Comparison of ENCODE assay signal across 10 mouse cellular contexts in the genomic region with DNA sequence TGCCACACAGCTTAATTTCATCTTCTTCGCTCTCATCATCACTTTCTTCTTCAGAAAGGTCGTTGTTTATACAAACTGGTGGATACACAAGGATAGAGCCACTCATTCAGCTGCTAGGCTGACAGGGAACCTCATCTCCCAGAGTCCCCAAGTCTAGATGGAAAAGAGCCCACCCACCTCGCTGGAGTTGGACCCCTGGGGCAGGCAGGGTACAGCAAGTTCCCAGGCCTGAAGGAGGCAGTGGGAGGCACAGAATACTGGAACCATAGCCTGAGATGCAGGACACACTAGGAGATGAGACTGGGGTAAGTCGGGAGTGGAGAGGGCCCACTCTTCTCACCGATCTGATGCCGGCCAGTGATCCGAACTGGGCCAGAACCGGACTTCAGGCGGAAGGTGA. TPM values are rescaled to one million over a fixed set of nuclear protein-coding genes. Genes with fewer than 3 reads are reported as not detected.
A peak's percentile ranks its signal among the peaks of the same experiment; 100 is the strongest.
DNase-seq lines count a peak whose midpoint lies in the region; ATAC-seq and TF ChIP-seq lines count a peak whose summit lies in the region.
"Had no signal": no experiment of that assay in that cellular context is flagged by ENCODE, and none has a peak within 500 bp of the region (broad histone marks: within the 10 kb centered on the region; RNA-seq: fewer than 3 reads in every experiment).

No protein-coding gene starts in this region.

- no peak for TF ChIP-seq POLR2A in kidney, adult 2 months (IDR thresholded peaks at IDR 0.05; ENCODE audit: low read depth, low read length)
- TF ChIP-seq POLR2A in bone marrow, adult 2 months (IDR thresholded peaks at IDR 0.05; ENCODE audit: borderline replicate concordance, control insufficient read depth, low read depth, low read length), result no peak

- WGBS in kidney, adult 2 months, result 40% methylated on average over 9 of the region's 9 CpGs
- 44% methylated on average over 9 of the region's 9 CpGs for WGBS in bone marrow, adult 2 months
- WGBS in hindbrain, embryonic 14.5 days, result 59% methylated on average over 9 of the region's 9 CpGs
- WGBS in midbrain, embryonic 16.5 days, result 56% methylated on average over 9 of the region's 9 CpGs

- no peaks in the 10 kb centered on the region for H3K27me3 ChIP-seq in kidney, adult 2 months (replicated peaks; ENCODE audit: control insufficient read depth, insufficient read depth, low read length)
- peaks cover 36% of the 10 kb centered on the region for H3K27me3 ChIP-seq in hindbrain, embryonic 14.5 days (ENCODE audit: control insufficient read depth, insufficient read depth, low read length)
- H3K27me3 ChIP-seq in midbrain, embryonic 16.5 days (ENCODE audit: control insufficient read depth, insufficient read depth, low read depth, low read length), result peaks cover 33% of the 10 kb centered on the region

- no peak overlapping the region for H3K27ac ChIP-seq in kidney, adult 2 months (ENCODE audit: insufficient read depth, low read depth, low read length)
- H3K27ac ChIP-seq in bone marrow, adult 2 months (ENCODE audit: control insufficient read depth, insufficient read depth, low read depth, low read length, poor library complexity), result no peak overlapping the region
- H3K27ac ChIP-seq in hindbrain, embryonic 14.5 days, result no peak overlapping the region
- no peak overlapping the region for H3K27ac ChIP-seq in midbrain, embryonic 16.5 days (ENCODE audit: low read length)

- no peak for DNase-seq in kidney, adult 2 months
- no peak for DNase-seq in kidney, postnatal 10 days
- no peak for DNase-seq in hindbrain, embryonic 14.5 days (ENCODE audit: low spot score)
- no peak for DNase-seq in retina, embryonic 14.5 days (ENCODE audit: low spot score)
- DNase-seq in frontal cortex, postnatal 25 days (ENCODE audit: low spot score in 2 of 2), result no peak
- no peak for DNase-seq in left cerebral cortex, postnatal 25 days (ENCODE audit: low spot score in 2 of 2)

- intact Hi-C loops in left cerebral cortex, postnatal 25 days (cut with DNase I), result loop anchor here (5.0 kb wide), 1 partner anchor 91 kb away; no protein-coding TSS in a partner anchor

- ATAC-seq in hindbrain, embryonic 14.5 days (ENCODE audit: low FRiP score), result no peak
- ATAC-seq in midbrain, embryonic 16.5 days, result no peak

- H3K36me3 ChIP-seq in kidney, adult 2 months (ENCODE audit: control insufficient read depth, insufficient read depth, low read length), result peaks cover 2% of the 10 kb centered on the region; the same call in 1 of the 2 replicates
- peaks cover 23% of the 10 kb centered on the region for H3K36me3 ChIP-seq in hindbrain, embryonic 14.5 days (replicated peaks; ENCODE audit: control insufficient read depth, insufficient read depth)
- H3K36me3 ChIP-seq in midbrain, embryonic 16.5 days (ENCODE audit: control insufficient read depth, insufficient read depth, low read length), result no peaks in the 10 kb centered on the region; the same call in 1 of the 2 replicates

- peak overlapping the region; percentile 98 for H3K4me3 ChIP-seq in kidney, adult 2 months (ENCODE audit: insufficient read depth, low read depth, low read length)
- H3K4me3 ChIP-seq in bone marrow, adult 2 months (replicated peaks; ENCODE audit: control insufficient read depth, low read depth, low read length), result peak overlapping the region; percentile 77
- peak overlapping the region; percentile 68 for H3K4me3 ChIP-seq in hindbrain, embryonic 14.5 days (replicated peaks; ENCODE audit: low read length)
- H3K4me3 ChIP-seq in midbrain, embryonic 16.5 days (ENCODE audit: low read depth, low read length), result no peak overlapping the region; the same call in 1 of the 2 replicates

- H3K4me1 ChIP-seq in kidney, adult 2 months (ENCODE audit: control insufficient read depth, insufficient read depth, low read length), result peaks cover 14% of the 10 kb centered on the region; the same call in 1 of the 2 replicates
- H3K4me1 ChIP-seq in bone marrow, adult 2 months (ENCODE audit: control insufficient read depth, insufficient read depth, low read length), result peaks cover 6% of the 10 kb centered on the region
- peaks cover 9% of the 10 kb centered on the region for H3K4me1 ChIP-seq in hindbrain, embryonic 14.5 days (replicated peaks; ENCODE audit: control insufficient read depth, insufficient read depth, low read length)
- peaks cover 17% of the 10 kb centered on the region for H3K4me1 ChIP-seq in midbrain, embryonic 16.5 days (ENCODE audit: control insufficient read depth, insufficient read depth, low read length)

- peak overlapping the region; percentile 98 for H3K4me2 ChIP-seq in hindbrain, embryonic 14.5 days (replicated peaks)
- H3K4me2 ChIP-seq in midbrain, embryonic 16.5 days (ENCODE audit: low read length), result peak overlapping the region; percentile 96

- no peak for TF ChIP-seq CTCF in kidney, adult 2 months (conservative IDR thresholded peaks at IDR 0.05; ENCODE audit: insufficient read depth, insufficient read length, low read depth, low read length)
- no peak for TF ChIP-seq CTCF in bone marrow, adult 2 months (IDR thresholded peaks at IDR 0.05; ENCODE audit: control insufficient read depth, insufficient read depth, low read length)

- peak overlapping the region; percentile 70 for H3K9ac ChIP-seq in hindbrain, embryonic 14.5 days
- H3K9ac ChIP-seq in midbrain, embryonic 16.5 days (ENCODE audit: low read depth, low read length), result no peak overlapping the region

- no peaks in the 10 kb centered on the region for H3K9me3 ChIP-seq in hindbrain, embryonic 14.5 days (ENCODE audit: control insufficient read depth, low read length)
- H3K9me3 ChIP-seq in midbrain, embryonic 16.5 days (replicated peaks; ENCODE audit: control insufficient read depth, low read length, poor library complexity, severe bottlenecking), result no peaks in the 10 kb centered on the region

RNA-seq across cellular contexts. Expression of a gene that starts 1.2 kb away (rescaled TPM):
- 36.9 and 42.3 TPM in 2 replicates for polyA plus RNA-seq in kidney, adult 2 months (2012; rRNA removed)
- 44.1 and 56.0 TPM in 2 replicates for polyA plus RNA-seq in bone marrow, adult 2 months (2011; ENCODE audit: insufficient read depth, insufficient read length, low replicate concordance, missing spikeins)
- polyA plus RNA-seq in hindbrain, embryonic 14.5 days (2014; fragmentation: Nextera tagmentation; extraction: Ambion mirVana), result 6.9 and 7.2 TPM in 2 replicates
- 7.9 TPM in 2 replicates for polyA plus RNA-seq in midbrain, embryonic 16.5 days (2015; fragmentation: Nextera tagmentation; extraction: Ambion mirVana)
- total RNA-seq in left cerebral cortex, postnatal 25 days (2021), result 1 to 10 TPM; 7.1 to 7.4 TPM

RNA-seq across cellular contexts. Expression of a gene that starts 5.5 kb away (rescaled TPM):
- not detected in 2 replicates for polyA plus RNA-seq in kidney, adult 2 months (2012; rRNA removed)
- not detected in 2 replicates for polyA plus RNA-seq in bone marrow, adult 2 months (2011; ENCODE audit: insufficient read depth, insufficient read length, low replicate concordance, missing spikeins)
- polyA plus RNA-seq in hindbrain, embryonic 14.5 days (2014; fragmentation: Nextera tagmentation; extraction: Ambion mirVana), result 0.19 and 0.25 TPM in 2 replicates
- 0.23 and 1.2 TPM in 2 replicates for polyA plus RNA-seq in midbrain, embryonic 16.5 days (2015; fragmentation: Nextera tagmentation; extraction: Ambion mirVana)
- total RNA-seq in left cerebral cortex, postnatal 25 days (2021), result not detected
- total RNA-seq: adrenal gland, adult 8-10 months; left cerebral cortex, postnatal 36 days had no signal

RNA-seq across cellular contexts. Expression of a gene that starts 35.4 kb away (rescaled TPM):
- polyA plus RNA-seq in kidney, adult 2 months (2012; rRNA removed), result 22.6 and 27.3 TPM in 2 replicates
- polyA plus RNA-seq in bone marrow, adult 2 months (2011; ENCODE audit: insufficient read depth, insufficient read length, low replicate concordance, missing spikeins), result 51.4 and 80.8 TPM in 2 replicates
- 88.2 and 95.4 TPM in 2 replicates for polyA plus RNA-seq in hindbrain, embryonic 14.5 days (2014; fragmentation: Nextera tagmentation; extraction: Ambion mirVana)
- polyA plus RNA-seq in midbrain, embryonic 16.5 days (2015; fragmentation: Nextera tagmentation; extraction: Ambion mirVana), result 76.5 and 84.0 TPM in 2 replicates
- 100 to 1,000 TPM; 159 to 160 TPM for total RNA-seq in left cerebral cortex, postnatal 25 days (2021)
